Mouse (Mus musculus) lung, embryonic 16.5 days (tissue): ENCODE measurements at regions not wholly inside any gene's neighbourhood (a gene's known extent, or its start where the extent isn't known, plus 50 kb on each side); places are given as distances from the start of the nearest gene placed in this dataset.

Source experiments
- ATAC-seq: fragments of 200-750 bp; cut with Nextera tagmentation; 2 replicates; pipeline ENCODE4 v1.8.0; 2017; ENCODE audit warnings: low read depth, mild to moderate bottlenecking, moderate library complexity
- H3K27ac ChIP-seq: fragments of 300-500 bp; sonication (generic); 2 replicates; pipeline ENCODE4 v1.5.1; 2014; ENCODE audit warnings: mild to moderate bottlenecking, control low read depth, low read length
- H3K27me3 ChIP-seq: fragments of 300-500 bp; sonication (generic); 2 replicates; pipeline ENCODE4 v1.6.1; 2014; ENCODE audit warnings: low read depth, low read length, mixed read lengths; ENCODE audit not compliant: control insufficient read depth, insufficient read depth
- H3K36me3 ChIP-seq: fragments of 300-500 bp; sonication (generic); 2 replicates; pipeline ENCODE4 v1.6.1; 2014; ENCODE audit warnings: low read length; ENCODE audit not compliant: control insufficient read depth, insufficient read depth
- H3K4me1 ChIP-seq: fragments of 300-500 bp; sonication (generic); replicated peaks from 2 replicates; pipeline ENCODE4 v1.6.1; 2014; ENCODE audit warnings: low read length, mixed read lengths; ENCODE audit not compliant: control insufficient read depth, insufficient read depth
- H3K4me2 ChIP-seq: fragments of 300-500 bp; sonication (generic); 2 replicates; pipeline ENCODE4 v1.6.1; 2014; ENCODE audit warnings: low read depth, low read length, control low read depth
- H3K4me3 ChIP-seq: fragments of 300-500 bp; sonication (generic); 2 replicates; pipeline ENCODE4 v1.5.1; 2014; ENCODE audit warnings: mild to moderate bottlenecking, low read length, control low read depth
- H3K9ac ChIP-seq: fragments of 300-500 bp; sonication (generic); 2 replicates; pipeline ENCODE4 v1.6.1; 2014; ENCODE audit warnings: low read length, control low read depth
- H3K9me3 ChIP-seq: fragments of 300-500 bp; sonication (generic); 2 replicates; pipeline ENCODE4 v1.6.1; 2016; ENCODE audit warnings: low read length; ENCODE audit not compliant: control insufficient read depth
- WGBS: fragments of 180-500 bp; shearing (Covaris S2); extraction: QIAGEN DNeasy Blood & Tissue Kit; methylation state at CpG from one replicate; pipeline ENCODE4 v1.1.7; 2014; 5-methylcytosine and 5-hydroxymethylcytosine counted together

DNA sequence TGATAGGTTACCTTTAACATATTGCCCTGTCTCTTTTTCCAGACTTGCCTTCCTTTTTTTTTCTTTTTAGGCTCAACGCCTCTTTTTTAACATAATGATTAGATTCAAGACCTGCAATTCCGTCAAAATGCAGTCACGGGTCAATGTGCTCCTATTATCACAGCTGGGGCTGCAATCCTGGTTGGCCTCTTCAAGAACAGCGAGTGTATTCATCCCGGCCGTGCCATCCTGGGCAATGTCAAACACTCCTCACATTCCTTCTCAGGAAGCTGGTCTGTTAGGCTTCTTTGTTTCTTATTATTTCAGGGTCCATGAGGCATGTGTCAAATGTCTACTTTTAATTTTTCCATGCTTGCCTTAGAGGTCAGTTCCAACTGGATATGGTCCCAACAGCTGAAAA lies 413.5 kb upstream of the Frg1 start:
- no peak for ATAC-seq
- Histone ChIP-seq H3K36me3 (no peaks in the 10 kb centered on the region), H3K9ac (no peak overlapping the region), H3K27me3 (no peaks in the 10 kb centered on the region), H3K4me2 (no peak overlapping the region), H3K4me1 (no peaks in the 10 kb centered on the region), H3K4me3 (no peak overlapping the region), H3K27ac (no peak overlapping the region), H3K9me3 (no peaks in the 10 kb centered on the region)
- 44% methylated on average over 6 of the region's 6 CpGs for WGBS

DNA sequence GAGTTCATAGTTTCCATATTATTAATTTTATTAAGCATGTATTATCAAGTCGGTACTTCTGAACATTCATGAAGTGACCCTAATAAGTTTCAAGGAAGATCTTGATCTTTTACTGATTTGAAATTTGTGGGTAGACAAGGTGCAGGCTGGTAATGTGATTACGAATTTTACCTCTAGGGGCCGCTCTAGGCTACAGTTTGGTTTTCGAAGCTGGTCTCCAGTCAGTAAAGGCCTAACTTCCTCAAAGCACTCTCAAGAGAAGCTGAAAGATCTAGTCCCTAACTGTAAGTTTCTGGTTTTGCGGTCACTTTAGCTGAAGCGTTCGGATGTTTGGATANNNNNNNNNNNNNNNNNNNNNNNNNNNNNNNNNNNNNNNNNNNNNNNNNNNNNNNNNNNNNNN lies 408.1 kb upstream of the Frg1 start:
- no peak overlapping the region for H3K4me3 ChIP-seq
- no peaks in the 10 kb centered on the region for H3K36me3 ChIP-seq
- H3K9me3 ChIP-seq: no peaks in the 10 kb centered on the region
- no peak overlapping the region for H3K27ac ChIP-seq
- H3K4me1 ChIP-seq: no peaks in the 10 kb centered on the region
- ATAC-seq: peak; percentile 43; the same call in 1 of the 2 replicates
- no peak overlapping the region for H3K9ac ChIP-seq
- WGBS: 23% methylated on average over 7 of the region's 7 CpGs
- H3K27me3 ChIP-seq: no peaks in the 10 kb centered on the region
- H3K4me2 ChIP-seq: no peak overlapping the region

DNA sequence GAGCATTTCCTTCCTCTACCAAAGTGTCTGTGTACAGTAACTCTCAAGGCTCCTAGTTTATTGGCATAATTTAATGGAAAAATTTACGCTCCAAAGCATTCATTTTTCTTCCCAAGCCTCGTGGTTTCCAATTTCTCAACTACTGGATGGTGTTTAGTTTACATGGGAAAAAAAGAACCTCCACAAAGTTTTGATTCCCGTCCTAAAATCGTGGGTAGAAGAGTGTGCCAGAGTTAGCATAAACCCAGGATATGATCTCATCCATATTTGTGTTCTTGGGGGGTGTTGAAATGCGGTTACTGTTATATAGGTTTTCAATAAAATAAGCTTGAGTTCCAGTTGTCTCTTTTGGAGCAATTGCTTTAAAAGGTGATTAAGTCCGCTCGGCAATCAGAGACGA lies 406.2 kb upstream of the Frg1 start:
- ATAC-seq: no peak
- Histone ChIP-seq H3K9ac (no peak overlapping the region), H3K36me3 (no peaks in the 10 kb centered on the region), H3K4me3 (no peak overlapping the region), H3K4me1 (no peaks in the 10 kb centered on the region), H3K9me3 (no peaks in the 10 kb centered on the region), H3K27ac (no peak overlapping the region), H3K4me2 (no peak overlapping the region), H3K27me3 (no peaks in the 10 kb centered on the region)
- WGBS: 62% methylated on average over 8 of the region's 8 CpGs

DNA sequence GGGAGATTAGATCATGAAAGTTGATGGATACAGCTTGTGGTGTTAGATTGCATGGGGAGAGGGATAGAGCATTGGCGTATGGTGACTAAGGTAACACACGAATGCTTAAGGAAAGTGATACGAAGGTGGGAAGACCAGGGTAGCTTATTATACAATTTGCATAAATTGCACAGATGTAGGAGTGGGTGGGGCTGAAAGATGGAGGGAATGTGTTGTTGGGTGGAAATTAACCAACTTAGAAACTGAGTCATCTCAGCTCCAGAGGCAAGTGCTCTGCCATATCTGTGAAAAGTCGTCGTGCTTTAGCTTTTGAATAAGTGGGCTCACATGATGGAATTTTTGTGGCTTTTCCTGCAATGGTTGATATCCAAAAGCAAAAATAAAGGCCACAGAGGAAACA lies 404.8 kb upstream of the Frg1 start:
- Histone ChIP-seq H3K9me3 (no peaks in the 10 kb centered on the region), H3K4me1 (no peaks in the 10 kb centered on the region), H3K9ac (no peak overlapping the region), H3K4me3 (no peak overlapping the region), H3K36me3 (no peaks in the 10 kb centered on the region), H3K4me2 (no peak overlapping the region), H3K27me3 (no peaks in the 10 kb centered on the region), H3K27ac (no peak overlapping the region)
- ATAC-seq: no peak
- 91% methylated on average over 5 of the region's 5 CpGs for WGBS

DNA sequence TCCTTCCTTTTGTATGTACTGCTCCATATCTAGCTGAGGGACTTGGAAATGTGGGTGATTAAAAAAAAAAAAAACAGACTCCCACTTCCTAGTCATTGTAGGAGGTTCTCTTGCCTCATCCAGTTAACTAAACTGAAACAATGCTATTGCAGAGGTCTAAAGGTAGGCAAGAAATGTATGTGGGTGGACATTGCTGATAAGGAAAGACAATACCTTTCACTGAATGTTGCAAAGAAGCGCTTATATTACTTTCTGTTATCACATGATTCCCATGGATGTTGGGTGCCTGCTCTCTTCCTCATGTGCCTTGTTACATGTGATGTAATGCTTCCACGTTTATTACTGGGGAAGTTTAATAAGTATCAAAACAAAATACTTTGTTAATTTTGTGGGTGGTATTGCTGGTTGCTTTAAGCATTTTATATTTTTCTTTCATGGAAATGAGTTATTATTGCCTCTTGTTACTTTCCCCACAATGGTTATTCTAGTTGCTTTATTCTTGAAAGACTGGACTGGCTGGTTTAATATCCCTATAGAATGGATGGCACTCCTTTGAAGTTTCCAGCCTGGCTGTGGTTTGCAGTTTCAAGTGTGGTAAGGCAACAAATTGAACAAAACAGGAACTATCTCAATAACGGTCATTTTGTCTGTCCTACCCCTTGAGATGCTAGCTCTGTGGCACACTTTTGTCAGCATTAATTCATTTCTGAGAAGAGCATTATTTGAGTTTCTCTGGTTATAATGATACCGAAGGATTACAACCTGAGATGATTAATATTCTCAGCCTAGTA lies 403.9 kb upstream of the Frg1 start:
- WGBS: 77% methylated on average over 4 of the region's 4 CpGs
- Histone ChIP-seq H3K27ac (no peak overlapping the region), H3K36me3 (no peaks in the 10 kb centered on the region), H3K4me2 (no peak overlapping the region), H3K27me3 (no peaks in the 10 kb centered on the region), H3K9ac (no peak overlapping the region), H3K4me1 (no peaks in the 10 kb centered on the region), H3K9me3 (no peaks in the 10 kb centered on the region), H3K4me3 (no peak overlapping the region)
- no peak for ATAC-seq

DNA sequence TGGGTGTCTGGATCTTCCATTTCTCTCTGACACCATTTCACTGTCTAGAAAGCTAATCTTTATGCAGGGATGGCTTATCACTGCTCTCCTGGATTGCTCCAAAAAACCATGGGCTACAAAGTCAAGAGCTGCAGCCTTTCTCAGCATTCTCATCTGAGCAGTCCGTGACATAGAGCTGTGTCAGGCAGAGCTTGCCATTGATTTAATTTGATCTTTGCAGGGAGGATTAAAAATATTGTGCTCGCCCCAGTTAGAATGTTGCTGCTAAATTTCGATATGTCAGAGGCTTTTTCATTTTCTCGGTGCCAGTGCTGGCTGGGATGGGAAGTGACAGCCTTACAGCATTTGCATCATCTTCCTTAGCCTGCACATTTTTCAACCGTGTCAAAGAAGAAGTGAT lies 401.7 kb upstream of the Frg1 start:
- Histone ChIP-seq H3K4me3 (no peak overlapping the region), H3K36me3 (no peaks in the 10 kb centered on the region), H3K27me3 (no peaks in the 10 kb centered on the region), H3K9ac (no peak overlapping the region), H3K9me3 (no peaks in the 10 kb centered on the region), H3K4me2 (no peak overlapping the region), H3K27ac (no peak overlapping the region), H3K4me1 (no peaks in the 10 kb centered on the region)
- 58% methylated on average over 5 of the region's 5 CpGs for WGBS
- no peak for ATAC-seq

DNA sequence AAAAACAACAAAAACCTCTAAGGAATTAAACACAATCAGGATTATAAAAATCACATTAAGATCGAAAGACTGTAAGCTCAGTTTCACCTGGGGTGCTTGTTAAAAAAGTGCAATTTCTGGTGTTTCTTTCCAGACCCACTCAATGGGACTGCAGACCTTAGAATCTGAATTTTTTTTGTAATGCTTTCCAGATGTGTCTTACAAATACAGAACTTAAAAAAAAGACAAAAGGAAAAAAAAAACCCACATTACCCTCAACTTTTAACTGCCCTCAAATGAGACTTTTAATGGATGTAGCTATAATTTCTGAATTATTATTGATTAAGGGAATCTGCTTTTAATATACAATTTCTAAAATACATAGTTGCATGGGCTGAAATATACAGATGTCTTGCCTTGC lies 401.2 kb upstream of the Frg1 start:
- Histone ChIP-seq H3K27ac (no peak overlapping the region), H3K4me3 (no peak overlapping the region), H3K27me3 (no peaks in the 10 kb centered on the region), H3K9me3 (no peaks in the 10 kb centered on the region), H3K4me2 (no peak overlapping the region), H3K4me1 (no peaks in the 10 kb centered on the region), H3K36me3 (no peaks in the 10 kb centered on the region), H3K9ac (no peak overlapping the region)
- ATAC-seq: no peak
- WGBS: 83% methylated on average over 1 of the region's 1 CpGs

DNA sequence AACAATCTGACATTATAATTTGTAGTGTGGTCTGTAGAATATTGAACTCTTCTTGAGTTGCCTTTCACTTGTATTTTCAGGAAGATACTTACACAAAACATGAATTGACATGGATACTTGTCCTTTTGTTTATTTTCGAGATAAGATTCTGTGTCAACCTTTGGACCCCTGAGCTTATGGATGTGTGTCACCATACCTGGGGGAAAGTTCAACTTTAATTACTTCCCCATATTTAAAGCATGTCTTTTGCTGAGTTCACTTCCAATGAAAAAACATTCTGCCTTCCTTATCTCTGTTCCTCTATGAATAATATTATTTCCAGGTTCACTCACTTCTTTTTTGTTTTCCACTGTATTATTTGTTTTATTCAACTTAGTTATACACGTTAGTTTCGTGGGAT lies 398.4 kb upstream of the Frg1 start:
- Histone ChIP-seq H3K9me3 (no peaks in the 10 kb centered on the region), H3K36me3 (no peaks in the 10 kb centered on the region), H3K27me3 (no peaks in the 10 kb centered on the region), H3K4me3 (no peak overlapping the region), H3K4me2 (no peak overlapping the region), H3K9ac (no peak overlapping the region), H3K4me1 (no peaks in the 10 kb centered on the region), H3K27ac (no peak overlapping the region)
- WGBS: 78% methylated on average over 3 of the region's 3 CpGs
- ATAC-seq: no peak

DNA sequence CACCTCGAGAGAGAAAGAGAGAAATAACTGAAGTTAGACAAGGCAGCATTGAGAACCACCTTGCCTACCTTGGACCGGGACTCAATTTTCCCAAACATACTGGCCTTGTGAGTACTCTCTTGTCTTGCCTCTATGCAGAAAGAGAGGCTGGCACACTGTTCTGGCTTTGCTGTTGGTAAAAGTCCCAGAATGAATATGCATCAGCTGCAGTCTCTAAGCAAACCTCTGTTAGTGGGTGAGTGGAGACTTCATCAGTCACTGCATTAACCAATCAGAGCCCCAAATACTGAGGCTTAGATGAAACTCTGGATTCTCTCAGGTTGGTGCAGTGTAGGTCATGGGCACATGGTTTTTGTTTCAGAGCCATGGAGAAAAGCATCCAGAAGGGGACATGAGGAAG lies 378.8 kb upstream of the Frg1 start:
- 67% methylated on average over 2 of the region's 2 CpGs for WGBS
- no peak for ATAC-seq

More for the DNA sequence above, 378.8 kb upstream of the Frg1 start:
- no peak overlapping the region for H3K4me2 ChIP-seq
- no peak overlapping the region for H3K4me3 ChIP-seq
- no peak overlapping the region for H3K9ac ChIP-seq
- no peaks in the 10 kb centered on the region for H3K4me1 ChIP-seq
- no peak overlapping the region for H3K27ac ChIP-seq
- H3K9me3 ChIP-seq: no peaks in the 10 kb centered on the region
- no peaks in the 10 kb centered on the region for H3K27me3 ChIP-seq
- H3K36me3 ChIP-seq: no peaks in the 10 kb centered on the region
